Mouse (Mus musculus): ENCODE data around the gene Ptprk. TPM values are rescaled to one million over a fixed set of nuclear protein-coding genes. Genes with fewer than 3 reads are reported as not detected.

The Ptprk gene
- polyA plus RNA-seq, 1 experiment: 28.0 TPM

GRCm38 (mm10) chr10:28078270-28078669, 3.6 kb downstream of the Ptprk start:
- H3K4me1 ChIP-seq (ENCODE audit: control insufficient read depth, insufficient read depth, low read length): no peaks in the 10 kb centered on the region
- H3K27ac ChIP-seq (ENCODE audit: insufficient read depth, low read length): no peak overlapping the region
- H3K4me3 ChIP-seq (ENCODE audit: insufficient read depth, low read length): no peak overlapping the region
- TF ChIP-seq POLR2A (IDR thresholded peaks at IDR 0.05; ENCODE audit: low read depth, low read length) (no peak), CTCF (IDR thresholded peaks at IDR 0.05; ENCODE audit: borderline replicate concordance, insufficient read depth, low read length) (no peak)

- H3K27ac ChIP-seq (ENCODE audit: insufficient read depth, low read length): no peak overlapping the region
- H3K4me1 ChIP-seq (ENCODE audit: control insufficient read depth, insufficient read depth, low read length): no peaks in the 10 kb centered on the region
- H3K4me3 ChIP-seq (ENCODE audit: insufficient read depth, low read length): no peak overlapping the region
- TF ChIP-seq CTCF (IDR thresholded peaks at IDR 0.05; ENCODE audit: borderline replicate concordance, insufficient read depth, low read length) (no peak), POLR2A (IDR thresholded peaks at IDR 0.05; ENCODE audit: low read depth, low read length) (no peak)
These were observed 6.6 kb downstream of the Ptprk start for GRCm38 (mm10) chr10:28081221-28081620.

GRCm38 (mm10) chr10:28083183-28083582, 8.6 kb downstream of the Ptprk start:
- peaks cover 5% of the 10 kb centered on the region; the same call in 1 of the 2 replicates for H3K4me1 ChIP-seq (ENCODE audit: control insufficient read depth, insufficient read depth, low read length)

GRCm38 (mm10) chr10:28083625-28084024, 9.0 kb downstream of the Ptprk start:
- no peak overlapping the region for H3K4me3 ChIP-seq (ENCODE audit: insufficient read depth, low read length)
- H3K27ac ChIP-seq (ENCODE audit: insufficient read depth, low read length): no peak overlapping the region
- TF ChIP-seq POLR2A (IDR thresholded peaks at IDR 0.05; ENCODE audit: low read depth, low read length) (no peak), CTCF (IDR thresholded peaks at IDR 0.05; ENCODE audit: borderline replicate concordance, insufficient read depth, low read length) (no peak)
- H3K4me1 ChIP-seq (ENCODE audit: control insufficient read depth, insufficient read depth, low read length): peaks cover 5% of the 10 kb centered on the region; the same call in 1 of the 2 replicates

More at GRCm38 (mm10) chr10:28083183-28083582, 8.6 kb downstream of the Ptprk start:
- no peak overlapping the region for H3K27ac ChIP-seq (ENCODE audit: insufficient read depth, low read length)
- TF ChIP-seq CTCF (IDR thresholded peaks at IDR 0.05; ENCODE audit: borderline replicate concordance, insufficient read depth, low read length): no peak
- TF ChIP-seq POLR2A (IDR thresholded peaks at IDR 0.05; ENCODE audit: low read depth, low read length): no peak
- no peak overlapping the region for H3K4me3 ChIP-seq (ENCODE audit: insufficient read depth, low read length)

GRCm38 (mm10) chr10:28087341-28087740, 12.7 kb downstream of the Ptprk start:
- Histone ChIP-seq H3K4me3 (ENCODE audit: insufficient read depth, low read length) (no peak overlapping the region), H3K4me1 (ENCODE audit: control insufficient read depth, insufficient read depth, low read length) (peaks cover 5% of the 10 kb centered on the region; the same call in 1 of the 2 replicates), H3K27ac (ENCODE audit: insufficient read depth, low read length) (no peak overlapping the region)
- TF ChIP-seq POLR2A (IDR thresholded peaks at IDR 0.05; ENCODE audit: low read depth, low read length) (no peak), CTCF (IDR thresholded peaks at IDR 0.05; ENCODE audit: borderline replicate concordance, insufficient read depth, low read length) (no peak)

GRCm38 (mm10) chr10:28087749-28088148, 13.1 kb downstream of the Ptprk start:
- TF ChIP-seq CTCF (IDR thresholded peaks at IDR 0.05; ENCODE audit: borderline replicate concordance, insufficient read depth, low read length) (no peak), POLR2A (IDR thresholded peaks at IDR 0.05; ENCODE audit: low read depth, low read length) (no peak)
- peaks cover 5% of the 10 kb centered on the region; the same call in 1 of the 2 replicates for H3K4me1 ChIP-seq (ENCODE audit: control insufficient read depth, insufficient read depth, low read length)
- H3K27ac ChIP-seq (ENCODE audit: insufficient read depth, low read length): no peak overlapping the region
- no peak overlapping the region for H3K4me3 ChIP-seq (ENCODE audit: insufficient read depth, low read length)

GRCm38 (mm10) chr10:28096007-28096406, 21.4 kb downstream of the Ptprk start:
- H3K4me1 ChIP-seq (ENCODE audit: control insufficient read depth, insufficient read depth, low read length): no peaks in the 10 kb centered on the region
- no peak overlapping the region for H3K27ac ChIP-seq (ENCODE audit: insufficient read depth, low read length)
- TF ChIP-seq CTCF (IDR thresholded peaks at IDR 0.05; ENCODE audit: borderline replicate concordance, insufficient read depth, low read length): no peak
- no peak for TF ChIP-seq POLR2A (IDR thresholded peaks at IDR 0.05; ENCODE audit: low read depth, low read length)
- H3K4me3 ChIP-seq (ENCODE audit: insufficient read depth, low read length): no peak overlapping the region

GRCm38 (mm10) chr10:28097637-28098036, 23.0 kb downstream of the Ptprk start:
- 0 out of 2 replicates have a peak, but pooled peaks cover 2% of the 10 kb centered on the region for H3K4me1 ChIP-seq (ENCODE audit: control insufficient read depth, insufficient read depth, low read length)
- no peak overlapping the region for H3K4me3 ChIP-seq (ENCODE audit: insufficient read depth, low read length)
- no peak overlapping the region for H3K27ac ChIP-seq (ENCODE audit: insufficient read depth, low read length)
- TF ChIP-seq CTCF (IDR thresholded peaks at IDR 0.05; ENCODE audit: borderline replicate concordance, insufficient read depth, low read length): no peak

- Histone ChIP-seq H3K4me3 (ENCODE audit: insufficient read depth, low read length) (no peak overlapping the region), H3K27ac (ENCODE audit: insufficient read depth, low read length) (no peak overlapping the region), H3K4me1 (ENCODE audit: control insufficient read depth, insufficient read depth, low read length) (0 out of 2 replicates have a peak, but pooled peaks cover 3% of the 10 kb centered on the region)
- TF ChIP-seq CTCF (IDR thresholded peaks at IDR 0.05; ENCODE audit: borderline replicate concordance, insufficient read depth, low read length) (no peak), POLR2A (IDR thresholded peaks at IDR 0.05; ENCODE audit: low read depth, low read length) (no peak)
These were observed 24.3 kb downstream of the Ptprk start for GRCm38 (mm10) chr10:28098923-28099322.

GRCm38 (mm10) chr10:28103406-28103906, 28.8 kb downstream of the Ptprk start:
- H3K4me3 ChIP-seq (ENCODE audit: insufficient read depth, low read length): no peak overlapping the region
- 0 out of 2 replicates have a peak, but pooled peaks cover 3% of the 10 kb centered on the region for H3K4me1 ChIP-seq (ENCODE audit: control insufficient read depth, insufficient read depth, low read length)
- no peak for TF ChIP-seq CTCF (IDR thresholded peaks at IDR 0.05; ENCODE audit: borderline replicate concordance, insufficient read depth, low read length)
- TF ChIP-seq POLR2A (IDR thresholded peaks at IDR 0.05; ENCODE audit: low read depth, low read length): no peak
- H3K27ac ChIP-seq (ENCODE audit: insufficient read depth, low read length): no peak overlapping the region

Measured in embryonic fibroblast, embryonic 13.5 days (primary cell).